Mouse (Mus musculus) midbrain, postnatal 0 days (tissue): ENCODE data around the gene Fxyd2. TPM values are rescaled to one million over a fixed set of nuclear protein-coding genes. Genes with fewer than 3 reads are reported as not detected.

Experiments used
- ATAC-seq: fragments of 200-750 bp; cut with Nextera tagmentation; 2 replicates; pipeline ENCODE4 v1.8.0; 2017; ENCODE audit warnings: moderate number of reproducible peaks, mild to moderate bottlenecking, moderate TSS enrichment, moderate library complexity; ENCODE audit not compliant: low FRiP score
- DNase-seq: peaks from one replicate; pipeline ENCODE4 v3.0.0-alpha.2; 2015; ENCODE audit warnings: low spot score
- H3K27ac ChIP-seq: fragments of 300-500 bp; sonication (generic); 2 replicates; pipeline ENCODE4 v1.5.1; 2014; ENCODE audit warnings: low read depth, mild to moderate bottlenecking, low read length, mixed read lengths
- H3K27me3 ChIP-seq: fragments of 300-500 bp; sonication (generic); 2 replicates; pipeline ENCODE4 v1.6.1; 2014; ENCODE audit warnings: low read length, control low read depth, mixed read lengths; ENCODE audit not compliant: insufficient read depth
- H3K36me3 ChIP-seq: fragments of 300-500 bp; sonication (generic); 2 replicates; pipeline ENCODE4 v1.6.1; 2014; ENCODE audit warnings: low read length, control low read depth, mixed read lengths; ENCODE audit not compliant: insufficient read depth
- H3K4me1 ChIP-seq: fragments of 300-500 bp; sonication (generic); 2 replicates; pipeline ENCODE4 v1.6.1; 2014; ENCODE audit warnings: mild to moderate bottlenecking, control low read depth, antibody characterized with exemption, low read length, mixed read lengths; ENCODE audit not compliant: insufficient read depth
- H3K4me2 ChIP-seq: fragments of 300-500 bp; sonication (generic); 2 replicates; pipeline ENCODE4 v1.6.1; 2014; ENCODE audit warnings: low read depth, mild to moderate bottlenecking, low read length, mixed read lengths; ENCODE audit not compliant: poor library complexity, severe bottlenecking
- H3K4me3 ChIP-seq: fragments of 300-500 bp; sonication (generic); 2 replicates; pipeline ENCODE4 v1.5.1; 2014; ENCODE audit warnings: low read depth, mild to moderate bottlenecking, low read length, moderate library complexity
- H3K9ac ChIP-seq: fragments of 300-500 bp; sonication (generic); replicated peaks from 2 replicates; pipeline ENCODE4 v1.6.1; 2014; ENCODE audit warnings: mild to moderate bottlenecking, low read length, moderate library complexity, mixed read lengths; ENCODE audit not compliant: poor library complexity, severe bottlenecking
- H3K9me3 ChIP-seq: fragments of 300-500 bp; sonication (generic); 2 replicates; pipeline ENCODE4 v1.6.1; 2016; ENCODE audit warnings: low read length, control low read depth
- CTCF ChIP-seq: IDR thresholded peaks from 2 replicates; pipeline ENCODE4 v1.5.1; 2016; ENCODE audit warnings: antibody characterized with exemption, mild to moderate bottlenecking
- WGBS: fragments of 180-500 bp; shearing (Covaris S2); extraction: QIAGEN DNeasy Blood & Tissue Kit; methylation state at CpG from one replicate; pipeline ENCODE4 v1.1.7; 2014; 5-methylcytosine and 5-hydroxymethylcytosine counted together
- polyA plus RNA-seq: library from polyadenylated mRNA; unstranded; fragments of >200 nt; fragmentation: Nextera tagmentation; extraction: Ambion mirVana; gene quantifications from 2 replicates; pipeline ENCODE4 v1.2.1, GENCODE M21; 2015
- total RNA-seq: library from RNA; depleted of rRNA; stranded (reverse); fragments of >200 nt; gene quantifications from 2 replicates; pipeline ENCODE4 v1.2.3, GENCODE M21; 2014

Fxyd2 gene
- total and polyA plus RNA-seq, 2 experiments from 2014 or later: 21.0 to 40.8 TPM

GRCm38 (mm10) chr9:45383883-45384282, 15.6 kb upstream of the Fxyd2 start:
- Histone ChIP-seq H3K36me3 (no peaks in the 10 kb centered on the region), H3K4me1 (0 out of 2 replicates have a peak, but pooled peaks cover 6% of the 10 kb centered on the region), H3K4me2 (no peak overlapping the region), H3K4me3 (no peak overlapping the region), H3K27me3 (no peaks in the 10 kb centered on the region), H3K27ac (no peak overlapping the region), H3K9me3 (no peaks in the 10 kb centered on the region), H3K9ac (no peak overlapping the region)
- 87% methylated on average over 6 of the region's 6 CpGs for WGBS
- ATAC-seq (no peak), DNase-seq (no peak)
- TF ChIP-seq CTCF: no peak

- Histone ChIP-seq H3K36me3 (peaks cover 8% of the 10 kb centered on the region; the same call in 1 of the 2 replicates), H3K4me1 (0 out of 2 replicates have a peak, but pooled peaks cover 2% of the 10 kb centered on the region), H3K27ac (no peak overlapping the region), H3K9me3 (no peaks in the 10 kb centered on the region), H3K4me2 (no peak overlapping the region), H3K9ac (no peak overlapping the region), H3K4me3 (no peak overlapping the region), H3K27me3 (no peaks in the 10 kb centered on the region)
- no peak for TF ChIP-seq CTCF
- ATAC-seq (no peak), DNase-seq (no peak)
- 85% methylated on average over 5 of the region's 5 CpGs for WGBS
Measured at GRCm38 (mm10) chr9:45386698-45387097, 12.8 kb upstream of the Fxyd2 start.

GRCm38 (mm10) chr9:45388385-45388994, 11.0 kb upstream of the Fxyd2 start:
- ATAC-seq (peak; percentile 65; the same call in 1 of the 2 replicates), DNase-seq (peak; percentile 90)
- no peak overlapping the region for H3K27ac ChIP-seq
- H3K27me3 ChIP-seq: no peaks in the 10 kb centered on the region
- H3K9ac ChIP-seq: no peak overlapping the region
- 0 out of 2 replicates have a peak, but pooled peaks cover 2% of the 10 kb centered on the region for H3K4me1 ChIP-seq
- peak; percentile 98 for TF ChIP-seq CTCF
- no peak overlapping the region for H3K4me3 ChIP-seq
- 43% methylated on average over 12 of the region's 12 CpGs for WGBS
- H3K36me3 ChIP-seq: peaks cover 25% of the 10 kb centered on the region
- no peak overlapping the region for H3K4me2 ChIP-seq
- H3K9me3 ChIP-seq: no peaks in the 10 kb centered on the region

GRCm38 (mm10) chr9:45389596-45389995, 9.9 kb upstream of the Fxyd2 start:
- Histone ChIP-seq H3K4me3 (no peak overlapping the region), H3K9me3 (no peaks in the 10 kb centered on the region), H3K36me3 (peaks cover 35% of the 10 kb centered on the region), H3K9ac (no peak overlapping the region), H3K27me3 (no peaks in the 10 kb centered on the region), H3K27ac (no peak overlapping the region), H3K4me2 (no peak overlapping the region), H3K4me1 (0 out of 2 replicates have a peak, but pooled peaks cover 2% of the 10 kb centered on the region)
- DNase-seq: no peak
- TF ChIP-seq CTCF: no peak
- no peak for ATAC-seq
- 88% methylated on average over 8 of the region's 8 CpGs for WGBS

GRCm38 (mm10) chr9:45391299-45391698, 8.2 kb upstream of the Fxyd2 start:
- H3K36me3 ChIP-seq: peaks cover 47% of the 10 kb centered on the region
- H3K27ac ChIP-seq: no peak overlapping the region
- H3K4me1 ChIP-seq: 0 out of 2 replicates have a peak, but pooled peaks cover 2% of the 10 kb centered on the region
- H3K9ac ChIP-seq: no peak overlapping the region
- ATAC-seq: no peak
- no peak overlapping the region for H3K4me2 ChIP-seq
- TF ChIP-seq CTCF: no peak
- no peak overlapping the region for H3K4me3 ChIP-seq
- DNase-seq: no peak
- WGBS: 75% methylated on average over 7 of the region's 7 CpGs
- H3K27me3 ChIP-seq: no peaks in the 10 kb centered on the region
- no peaks in the 10 kb centered on the region for H3K9me3 ChIP-seq

- TF ChIP-seq CTCF: no peak
Measured at GRCm38 (mm10) chr9:45395218-45395617, 4.3 kb upstream of the Fxyd2 start.

More at GRCm38 (mm10) chr9:45395218-45395617, 4.3 kb upstream of the Fxyd2 start:
- DNase-seq (no peak), ATAC-seq (no peak)
- Histone ChIP-seq H3K4me3 (no peak overlapping the region), H3K27me3 (no peaks in the 10 kb centered on the region), H3K9ac (no peak overlapping the region), H3K4me1 (no peaks in the 10 kb centered on the region), H3K4me2 (no peak overlapping the region), H3K27ac (no peak overlapping the region), H3K9me3 (no peaks in the 10 kb centered on the region), H3K36me3 (peaks cover 47% of the 10 kb centered on the region)
- WGBS: 91% methylated on average over 6 of the region's 6 CpGs
